Mouse (Mus musculus) embryo, embryonic 9.5 days (tissue): Measurements from ENCODE around the gene D11Wsu47e.

Source experiments
- DNase-seq: peaks from one replicate; pipeline ENCODE4 v3.0.0-alpha.2; 2017; ENCODE audit errors: extremely low spot score

Gene D11Wsu47e

DNA sequence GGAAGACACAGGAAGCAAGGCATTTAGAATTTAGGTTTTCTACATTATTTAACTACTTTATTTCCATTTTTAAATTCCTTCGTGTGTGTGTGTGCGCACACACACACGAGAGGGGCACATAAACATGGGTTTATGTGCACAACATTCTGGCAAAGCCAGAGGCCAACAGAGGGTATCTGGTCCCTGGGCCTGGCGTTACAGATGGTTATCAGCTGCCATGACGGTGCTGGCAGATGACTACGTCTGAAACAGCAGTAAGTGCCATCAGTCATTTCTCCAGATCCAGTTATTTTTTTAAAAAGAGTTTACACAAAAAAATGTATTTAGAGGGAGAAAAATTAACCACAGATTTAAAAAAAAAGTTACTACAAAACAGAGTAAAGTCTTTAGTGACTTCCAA, 18.0 kb upstream of the D11Wsu47e start:
- no peak for DNase-seq

DNA sequence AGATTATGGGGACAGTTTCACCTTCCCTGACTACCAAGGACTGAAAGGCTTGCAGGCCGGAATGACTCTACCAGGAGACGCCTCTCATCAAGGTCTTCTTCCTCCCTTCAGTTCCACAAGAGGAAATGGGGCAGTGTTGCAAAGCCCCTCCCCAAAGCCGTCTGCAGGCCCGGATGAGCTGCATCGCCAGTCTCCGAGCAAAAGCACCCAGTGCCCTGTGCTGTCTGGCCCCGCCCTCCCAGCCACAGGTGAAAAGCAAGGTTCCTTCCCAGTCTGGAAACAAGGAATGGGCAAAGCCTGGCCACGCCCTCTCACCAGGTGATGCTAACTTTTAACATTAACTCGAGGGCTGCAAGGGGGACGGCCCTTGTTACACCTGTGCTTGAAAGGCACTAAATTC, 17.6 kb upstream of the D11Wsu47e start:
- no peak for DNase-seq

DNA sequence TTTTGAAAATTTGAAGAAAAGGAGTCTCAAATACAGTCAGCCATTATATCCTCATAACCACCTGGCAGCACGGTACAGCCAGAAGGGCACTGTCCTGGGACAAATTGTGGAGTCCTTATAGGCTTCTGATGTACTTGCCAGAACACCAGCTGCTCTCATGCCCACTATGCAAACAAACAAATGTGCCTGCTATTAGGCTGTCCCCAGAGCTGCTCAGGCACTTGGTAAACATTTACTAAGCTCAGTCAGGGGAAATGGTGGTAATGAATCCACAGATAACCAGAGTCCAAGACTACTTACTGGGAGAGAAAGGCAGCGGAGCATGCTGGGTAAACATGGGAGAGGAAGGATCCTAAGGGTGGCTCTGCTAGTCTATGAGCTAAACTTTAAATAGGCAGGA, 17.1 kb upstream of the D11Wsu47e start:
- DNase-seq, result no peak

DNA sequence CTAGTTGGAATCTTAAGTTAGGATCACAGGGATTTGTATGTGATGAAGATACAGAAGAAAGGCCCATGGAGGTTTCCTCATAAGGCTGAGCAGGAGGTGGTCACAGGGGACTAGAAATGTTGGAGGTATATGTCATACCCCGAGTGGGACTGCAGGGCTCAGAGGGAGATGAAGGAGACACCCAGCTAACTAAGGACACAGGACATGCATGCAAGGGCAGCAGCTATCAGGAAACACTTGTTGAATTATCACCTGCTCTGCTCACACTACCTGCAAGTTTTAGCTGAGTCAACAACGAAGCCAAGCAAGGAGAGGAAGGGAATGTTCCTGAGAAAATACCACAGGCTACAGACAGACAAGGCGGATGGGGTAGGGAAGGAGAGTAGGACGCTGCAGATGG, 16.5 kb upstream of the D11Wsu47e start:
- no peak for DNase-seq

DNA sequence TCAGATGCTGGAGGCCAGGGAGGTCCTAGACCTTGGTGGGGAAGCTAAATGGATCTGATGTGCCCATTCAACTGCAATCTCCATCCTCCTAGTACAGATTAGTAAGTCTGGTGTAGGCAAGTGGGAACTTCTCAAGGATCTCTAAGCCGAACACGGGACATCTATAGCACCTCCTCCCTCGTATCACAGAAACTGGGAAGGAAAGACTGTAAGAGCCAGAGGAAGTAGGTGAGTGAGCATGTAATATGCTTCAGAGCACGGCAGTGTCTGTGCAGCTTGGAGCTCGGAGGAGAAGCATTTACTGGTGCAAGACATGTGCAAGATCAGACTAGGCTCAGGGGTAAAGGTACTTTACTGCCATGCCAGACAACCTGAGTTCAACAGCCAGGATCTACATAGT, 15.4 kb upstream of the D11Wsu47e start:
- DNase-seq, result no peak

DNA sequence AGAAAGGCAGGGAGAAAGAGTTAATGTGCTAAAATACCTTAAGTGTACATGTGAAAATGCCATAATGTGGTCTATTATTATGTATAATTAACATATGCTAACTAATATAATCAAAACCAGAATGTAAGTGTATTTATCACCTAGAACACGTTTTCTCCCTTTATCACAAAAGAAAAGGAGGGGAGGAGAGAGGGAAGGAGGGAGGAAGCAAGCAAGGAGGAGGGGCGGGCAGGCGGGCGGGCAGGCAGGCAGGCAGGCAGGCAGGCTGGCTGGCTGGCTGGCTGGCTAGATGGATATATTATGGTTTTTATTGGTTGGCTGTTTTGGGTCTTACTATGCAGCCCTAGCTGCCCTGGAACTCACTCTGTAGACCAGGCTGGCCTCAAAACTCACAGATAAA, 14.5 kb upstream of the D11Wsu47e start:
- no peak for DNase-seq

DNA sequence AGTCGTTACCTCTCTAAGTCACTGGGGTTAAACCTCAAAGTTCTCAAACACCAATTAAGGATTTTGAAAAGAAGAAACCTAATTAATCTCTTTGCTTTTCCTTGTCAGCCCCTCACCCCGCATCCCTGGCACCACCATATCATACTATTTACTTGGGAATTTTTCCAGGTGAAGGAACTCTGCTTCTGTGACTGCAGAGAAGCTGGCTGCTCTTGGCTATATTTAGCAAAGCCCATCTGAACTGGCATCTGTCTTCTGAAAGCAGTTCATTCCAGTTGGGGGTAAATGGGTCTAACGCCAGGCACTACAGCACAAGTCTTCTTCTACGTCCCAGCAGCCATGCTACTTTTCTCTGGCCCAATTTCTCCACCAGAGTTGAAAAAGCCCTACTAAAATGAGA, 10.6 kb upstream of the D11Wsu47e start:
- DNase-seq, result no peak

DNA sequence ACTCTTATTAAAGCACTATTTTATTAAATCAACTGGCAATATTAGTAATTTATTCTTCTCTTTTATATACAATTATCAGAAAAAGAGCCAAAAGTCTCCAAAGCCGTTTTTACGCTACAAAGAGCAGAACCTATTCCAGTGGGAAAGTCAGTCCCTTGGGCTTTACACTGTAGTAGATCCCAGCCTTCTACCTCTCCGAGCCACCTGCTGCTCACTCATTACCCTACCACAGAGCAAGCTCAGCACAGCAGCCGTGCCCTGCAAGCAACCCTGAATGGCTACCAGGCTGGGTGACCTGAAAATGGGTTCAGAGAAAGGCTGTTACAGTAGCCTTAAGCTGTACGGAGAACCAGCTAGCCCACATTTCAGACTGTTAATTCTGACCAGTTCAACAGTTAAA, 9.6 kb upstream of the D11Wsu47e start:
- DNase-seq, result no peak

DNA sequence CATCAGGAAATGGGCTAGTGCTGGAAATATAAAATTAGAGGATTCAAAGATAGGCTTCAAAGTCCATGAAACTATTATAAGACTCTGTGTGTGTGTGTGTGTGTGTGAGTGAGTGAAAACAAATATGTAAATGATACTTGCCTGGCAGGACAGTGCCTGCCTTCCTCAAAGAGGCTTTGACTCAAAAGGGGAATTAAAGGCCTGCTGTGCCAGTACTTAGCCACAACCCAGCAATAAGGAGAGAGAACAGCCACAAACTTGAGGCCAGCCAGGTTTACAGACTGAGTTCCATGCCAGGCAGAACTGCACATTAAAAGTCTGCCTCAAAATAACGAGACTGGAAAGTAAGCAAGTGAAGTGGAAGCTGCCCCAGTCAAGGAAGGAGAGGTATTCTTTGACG, 7.4 kb upstream of the D11Wsu47e start:
- no peak for DNase-seq

DNA sequence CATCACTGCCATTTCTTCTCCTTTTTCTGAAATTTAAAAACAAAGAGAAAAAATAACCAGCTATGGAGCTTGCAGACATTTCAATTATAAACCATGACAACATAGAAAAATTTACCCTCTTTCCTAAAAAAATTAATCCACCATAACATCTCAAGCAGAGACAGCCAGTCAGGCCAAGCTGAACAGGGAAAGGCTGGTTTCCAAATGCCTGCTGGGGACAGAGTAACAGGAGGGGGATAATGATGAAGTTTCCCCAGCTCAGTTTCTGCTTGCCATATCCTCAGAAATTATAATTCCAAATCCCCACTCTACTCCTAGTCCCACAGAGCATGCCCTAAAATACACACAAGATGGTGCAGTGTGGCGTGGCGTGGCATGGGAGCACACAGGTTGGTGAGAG, 6.8 kb upstream of the D11Wsu47e start:
- DNase-seq, result no peak

DNA sequence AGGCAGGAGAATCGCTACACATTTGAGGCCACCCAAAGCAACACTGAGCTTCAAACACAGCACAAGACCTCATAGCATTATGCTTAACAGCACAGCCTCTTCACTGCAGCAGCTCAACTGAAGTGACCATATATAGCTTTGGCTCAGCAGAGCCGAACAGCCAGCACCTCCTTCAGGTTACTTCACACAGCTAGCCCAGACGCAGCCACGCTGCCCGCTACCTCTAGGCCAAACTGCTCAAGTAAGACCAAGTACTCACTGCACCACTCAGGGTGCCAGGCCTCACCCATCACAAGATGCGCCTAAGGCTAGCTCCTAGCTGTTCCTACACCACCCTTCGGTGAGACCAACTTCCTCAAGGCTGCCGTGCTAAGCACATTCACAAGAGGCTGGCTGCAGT, 5.8 kb upstream of the D11Wsu47e start:
- DNase-seq, result no peak

DNA sequence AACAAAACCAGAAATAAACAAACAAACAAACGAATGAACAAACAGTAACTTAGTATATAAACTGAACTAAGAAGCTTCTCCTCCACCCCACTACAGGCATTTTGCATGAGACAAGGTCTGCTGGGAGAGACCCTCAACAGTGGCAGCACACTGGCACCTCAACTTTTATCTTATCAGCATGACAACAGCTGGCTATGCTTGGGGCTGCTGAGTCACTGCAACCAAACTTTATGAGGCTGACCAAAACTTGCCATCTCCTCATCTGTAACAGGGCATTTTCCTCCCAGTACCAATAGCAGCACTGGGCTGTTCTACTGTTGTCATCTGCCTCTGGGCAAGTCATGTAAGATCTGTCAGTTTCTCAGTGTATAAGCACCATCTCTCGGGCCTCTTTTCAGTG, 3.3 kb upstream of the D11Wsu47e start:
- DNase-seq, result no peak

DNA sequence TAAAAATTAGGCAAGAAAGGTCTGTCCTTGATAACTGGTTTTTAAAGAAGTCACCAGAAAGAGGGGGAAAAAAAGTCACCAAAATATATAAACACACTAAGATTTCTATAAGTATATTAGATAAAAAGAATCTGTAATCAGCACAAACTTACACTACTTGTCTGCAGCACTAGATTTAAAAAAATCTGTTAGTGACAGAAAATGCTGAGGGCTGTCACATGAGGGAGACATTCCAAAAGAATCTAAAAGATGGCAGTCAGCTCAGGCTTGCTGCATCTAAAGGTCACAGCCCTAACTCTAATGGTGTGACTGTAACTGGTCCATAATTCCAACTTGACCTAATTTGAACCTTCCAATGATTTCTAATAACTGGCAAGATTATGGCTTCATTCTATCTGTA, 2.2 kb upstream of the D11Wsu47e start:
- DNase-seq, result no peak

DNA sequence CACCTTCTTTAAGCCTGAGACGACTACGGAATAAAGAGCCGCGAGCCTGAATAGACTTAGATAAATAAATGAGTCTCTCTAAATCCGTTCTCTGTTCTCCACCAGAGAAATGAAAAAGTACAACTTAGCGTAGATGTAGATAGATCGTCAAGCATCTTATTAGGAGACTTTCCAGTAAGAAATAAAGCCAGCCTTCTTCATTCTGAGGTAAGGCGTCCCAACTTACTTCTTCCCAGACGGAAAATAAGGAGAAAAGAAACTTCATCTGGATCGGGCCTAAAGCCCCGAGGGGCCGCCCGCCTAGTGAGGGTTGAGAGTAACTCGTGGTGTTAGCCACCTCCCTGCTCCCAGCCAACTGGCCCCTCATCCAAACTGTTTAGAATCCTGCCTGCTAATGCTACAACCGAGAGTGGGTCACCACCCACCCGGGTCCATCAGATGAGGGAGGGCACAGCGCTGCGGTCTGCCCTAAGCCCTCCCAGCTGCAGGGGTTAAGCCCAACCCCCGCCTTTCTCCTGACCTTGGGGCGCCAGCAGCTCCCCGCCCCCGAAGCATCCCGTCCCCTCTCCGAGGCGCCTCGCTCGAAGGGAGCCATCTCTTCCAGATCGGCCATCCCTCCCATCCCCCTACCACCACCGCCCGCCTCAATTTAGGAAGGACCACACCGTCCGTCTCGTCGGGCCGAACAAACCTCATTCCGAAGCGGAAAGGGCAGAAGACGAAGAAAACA, 1.1 kb upstream of the D11Wsu47e start:
- peak; percentile 71 for DNase-seq

DNA sequence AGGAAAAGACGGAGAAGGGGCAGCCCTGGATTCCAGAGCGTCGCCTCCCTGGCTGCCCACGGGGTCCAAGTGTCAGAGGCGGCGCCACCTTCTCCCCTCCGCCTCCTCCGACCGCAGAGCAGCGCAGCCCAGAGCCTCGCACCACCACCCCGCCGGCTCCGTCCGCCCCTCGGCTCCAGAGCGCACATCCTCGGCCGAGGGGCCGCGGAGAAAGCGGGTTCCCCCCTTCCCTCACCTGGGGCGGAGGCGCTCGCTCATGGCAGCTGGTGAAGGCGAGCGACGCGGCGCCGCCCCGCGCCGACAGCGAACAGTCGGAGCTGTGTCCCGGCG, 620 bp upstream of the D11Wsu47e start:
- no peak for DNase-seq

DNA sequence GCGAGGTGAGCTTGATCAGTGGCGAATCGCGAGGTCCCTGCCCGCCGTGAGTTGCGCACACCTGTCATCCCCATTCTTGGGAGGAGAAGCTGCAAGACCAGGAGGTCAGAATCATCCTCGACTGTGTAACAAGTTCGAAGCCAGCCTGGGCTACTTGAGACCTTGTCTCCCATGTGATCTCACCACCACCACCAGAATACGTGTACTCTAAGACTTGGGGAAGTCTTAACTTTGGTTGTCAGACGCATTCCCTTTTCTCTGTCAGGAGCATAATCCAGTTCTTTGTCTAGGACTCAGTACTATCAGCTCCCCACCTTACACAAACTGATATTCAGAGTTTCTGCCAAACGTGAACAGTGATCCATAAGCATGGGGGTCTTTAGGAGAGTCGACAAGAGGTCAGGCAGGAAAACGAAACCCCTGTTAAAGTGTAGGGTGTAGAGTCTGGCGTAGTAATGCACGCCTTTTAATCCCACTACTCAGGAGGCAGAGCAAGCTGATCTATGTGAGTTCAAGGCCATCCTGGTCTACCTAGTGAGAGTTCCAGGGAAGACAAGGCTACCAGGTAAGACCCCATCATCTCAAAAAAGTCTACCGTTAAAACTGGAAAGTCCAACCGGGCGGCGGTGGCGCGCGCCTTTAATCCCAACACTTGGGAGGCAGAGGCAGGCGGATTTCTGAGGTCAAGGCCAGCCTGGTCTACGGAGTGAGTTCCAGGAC, 655 bp downstream of the D11Wsu47e start:
- DNase-seq, result no peak

DNA sequence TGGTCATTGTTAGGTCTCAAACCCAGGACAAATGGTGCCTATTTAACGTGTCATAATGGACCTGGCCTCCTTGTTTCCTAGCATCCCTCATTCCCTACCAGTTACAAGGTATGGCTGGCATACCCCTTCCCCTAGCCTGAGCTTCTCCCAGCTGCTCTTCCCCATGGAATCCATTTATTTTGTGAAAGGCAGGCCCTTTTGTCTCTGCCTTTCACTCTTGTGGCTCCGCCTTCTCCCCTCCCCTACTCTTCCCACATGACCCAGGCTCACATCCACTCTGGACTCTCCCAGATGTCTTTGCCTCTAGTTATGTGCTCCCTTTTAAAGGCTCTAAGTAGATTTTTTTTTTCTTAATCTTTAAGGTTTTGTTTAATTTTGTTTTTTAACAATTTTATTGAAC, 2.8 kb downstream of the D11Wsu47e start:
- no peak for DNase-seq

DNA sequence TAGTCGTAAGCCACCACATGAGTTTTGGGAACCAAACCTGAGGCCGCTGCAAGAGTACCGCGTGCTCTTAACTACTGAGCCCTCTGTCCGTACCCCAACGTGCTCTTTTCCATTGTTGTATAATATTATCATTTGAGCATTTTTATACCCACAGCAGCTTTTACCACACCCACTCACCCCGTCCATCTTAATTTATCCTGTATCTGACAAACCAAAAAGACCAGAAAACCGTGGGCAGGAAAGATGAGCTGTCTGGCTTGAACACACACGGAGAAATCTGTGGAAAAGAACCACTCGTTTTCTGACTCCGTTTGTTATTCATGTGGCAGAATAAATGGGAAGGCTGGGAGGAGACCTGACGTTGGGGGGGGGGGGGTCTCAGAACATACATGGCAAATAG, 6.3 kb downstream of the D11Wsu47e start:
- DNase-seq, result no peak

DNA sequence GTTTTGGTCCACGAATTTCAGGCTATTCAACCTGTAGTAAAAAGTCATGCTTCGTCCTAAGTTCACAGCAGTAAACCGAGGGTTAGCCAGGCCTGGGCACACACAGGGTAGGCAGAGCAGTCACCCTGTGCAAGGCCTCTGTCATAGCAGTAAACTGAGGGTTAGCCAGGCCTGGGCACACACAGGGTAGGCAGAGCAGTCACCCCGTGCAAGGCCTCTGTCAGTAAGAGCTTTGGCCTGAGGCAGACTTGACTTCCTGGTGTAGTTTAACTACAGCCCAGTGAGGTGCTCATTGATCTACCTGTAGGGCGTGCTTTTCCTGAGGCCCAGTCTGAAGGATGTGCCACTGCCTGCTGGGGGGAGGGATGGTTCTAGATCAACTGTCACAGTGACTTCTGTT, 7.1 kb downstream of the D11Wsu47e start:
- no peak for DNase-seq

DNA sequence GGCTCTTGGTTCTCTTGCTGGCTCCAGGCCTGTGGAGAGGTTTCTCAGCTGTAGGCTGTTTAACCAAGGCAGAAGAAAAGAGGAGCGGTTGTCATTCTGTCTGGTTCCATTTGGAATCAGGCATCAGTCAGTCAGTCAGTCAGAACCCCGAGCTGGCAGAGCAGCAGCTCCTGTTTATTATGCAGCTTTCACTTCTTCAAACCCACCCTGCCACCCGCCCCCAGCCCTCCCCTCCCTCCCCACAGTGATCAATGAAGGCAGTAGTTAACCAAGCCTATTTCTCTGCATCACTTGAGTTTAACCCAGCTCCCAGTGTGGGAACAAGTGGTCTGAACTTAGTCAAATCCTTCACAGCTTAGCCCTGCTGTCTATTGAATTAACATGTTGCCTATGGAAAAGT, 7.6 kb downstream of the D11Wsu47e start:
- DNase-seq, result no peak

DNA sequence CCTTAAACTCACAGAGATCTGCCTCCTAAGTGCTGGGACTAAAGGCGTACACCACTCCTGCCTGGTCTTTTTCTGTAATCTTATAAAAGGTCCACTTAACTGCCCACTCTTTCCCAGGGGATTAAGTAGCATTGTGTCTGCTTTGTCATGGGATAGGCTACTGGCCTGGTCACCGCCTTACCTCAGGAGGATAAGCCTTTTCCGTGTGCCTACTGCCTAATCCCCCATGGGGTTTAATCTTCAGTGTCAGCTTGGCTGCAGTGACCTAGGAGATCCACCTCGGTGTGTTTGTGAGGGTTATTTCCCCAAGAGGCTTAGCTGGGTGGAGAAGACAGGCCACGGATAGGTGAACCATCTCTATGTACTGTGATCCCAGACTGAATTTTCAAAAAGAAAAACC, 13.4 kb downstream of the D11Wsu47e start:
- no peak for DNase-seq

DNA sequence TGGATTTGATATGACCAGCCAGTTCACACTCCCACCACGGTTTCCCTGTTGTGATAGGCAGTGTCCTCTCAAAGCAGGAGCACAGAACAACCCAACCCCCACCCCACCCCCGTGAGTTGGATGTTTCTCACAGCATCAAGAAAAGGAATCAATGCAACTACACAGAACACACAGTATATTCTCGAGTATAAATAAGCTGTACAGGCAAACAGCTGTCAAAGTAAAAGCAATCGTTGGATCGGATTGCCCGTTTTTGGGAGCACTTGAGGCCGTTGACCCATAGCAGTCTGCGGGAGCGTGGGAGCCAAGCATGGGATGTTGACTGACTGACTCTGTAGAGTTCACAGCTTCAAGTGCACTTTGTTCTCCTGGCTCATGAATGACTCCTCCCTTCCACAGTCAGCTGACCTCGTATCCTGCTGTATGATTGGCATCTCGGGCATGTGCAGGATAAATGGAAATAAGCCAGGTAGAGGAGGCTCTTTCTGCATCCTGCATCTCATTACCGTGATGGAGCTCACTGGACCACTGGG, 13.9 kb downstream of the D11Wsu47e start:
- no peak for DNase-seq

DNA sequence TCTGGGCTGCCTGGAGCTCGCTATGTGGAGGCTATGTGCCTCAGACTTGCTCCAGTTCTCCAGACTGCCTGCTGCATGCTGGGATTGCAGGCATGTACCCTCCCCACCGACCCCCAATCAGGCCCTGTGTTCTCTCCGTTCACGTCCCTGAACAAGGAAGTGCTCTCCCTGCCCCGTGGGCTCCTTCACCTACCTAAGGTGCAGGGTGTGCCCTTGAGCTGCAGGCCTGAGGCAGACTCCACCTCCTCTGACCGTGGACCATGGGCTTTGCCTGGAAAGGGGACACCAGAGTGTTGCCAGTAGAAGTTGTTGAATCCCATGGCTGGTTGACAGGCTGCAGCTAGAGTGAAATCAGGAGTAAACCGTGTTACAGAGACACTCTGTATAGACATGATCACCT, 15.4 kb downstream of the D11Wsu47e start:
- DNase-seq, result no peak

DNA sequence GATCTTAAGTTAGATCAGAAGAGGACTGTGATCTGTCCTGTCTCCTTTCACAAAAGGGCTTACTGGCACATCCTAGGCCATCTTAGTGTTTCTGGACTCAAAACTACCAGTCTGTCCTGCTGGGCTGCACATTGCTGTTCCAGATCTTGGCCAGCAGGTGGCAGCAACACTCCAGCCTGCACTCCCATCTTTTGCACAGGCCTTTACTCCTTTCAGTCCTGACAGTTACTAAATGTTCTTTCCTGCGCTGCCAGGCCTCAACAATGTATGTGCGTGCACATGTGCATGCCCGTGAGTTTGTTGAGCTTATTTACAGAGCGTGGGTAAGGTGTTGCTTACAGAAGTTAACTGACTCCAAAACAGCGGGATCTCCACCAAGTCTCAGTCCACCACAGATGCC, 19.5 kb downstream of the D11Wsu47e start:
- peak; percentile 73 for DNase-seq
